Mouse (Mus musculus) liver (tissue): ENCODE data around the gene Fance.
A peak's percentile ranks its signal among the peaks of the same experiment; 100 is the strongest.
"Not testable (repeated sequence)": the region's sequence is repeated elsewhere in the genome, so short reads cannot be mapped to it uniquely, and the experiment has no call there.

Source experiments
- DNase-seq: peaks from one replicate; pipeline ENCODE4 v3.0.0-alpha.2; 2020; ENCODE audit warnings: mixed read lengths

Gene Fance

GRCm38 (mm10) chr17:28327673-28328325 is 14.5 kb downstream of the Fance start:
- DNase-seq = no peak

- DNase-seq = peak; percentile 98
Measured at GRCm38 (mm10) chr17:28328366-28328928, 15.1 kb downstream of the Fance start, which contains the start of gene Rpl10a. Gene Rpl10a, plus strand, starts transcription at chr17:28328471.

GRCm38 (mm10) chr17:28328946-28329345 is 15.6 kb downstream of the Fance start:
- DNase-seq = peak; percentile 48

GRCm38 (mm10) chr17:28329503-28330231 is 16.3 kb downstream of the Fance start:
- DNase-seq = no peak

GRCm38 (mm10) chr17:28330232-28330546 is 16.9 kb downstream of the Fance start:
- no peak for DNase-seq

- DNase-seq = not testable (repeated sequence)
Measured at GRCm38 (mm10) chr17:28330590-28330989, 17.3 kb downstream of the Fance start.

GRCm38 (mm10) chr17:28331241-28332112 is 18.2 kb downstream of the Fance start:
- peak; percentile 43 for DNase-seq

GRCm38 (mm10) chr17:28332113-28332914 is 19.0 kb downstream of the Fance start:
- DNase-seq = no peak

- DNase-seq = peak; percentile 35
Measured at GRCm38 (mm10) chr17:28332915-28333546, 19.7 kb downstream of the Fance start.

GRCm38 (mm10) chr17:28335267-28335666 is 21.9 kb downstream of the Fance start:
- no peak for DNase-seq

GRCm38 (mm10) chr17:28337547-28337946 is 24.2 kb downstream of the Fance start:
- no peak for DNase-seq

- no peak for DNase-seq
Measured at GRCm38 (mm10) chr17:28340578-28340977, 27.3 kb downstream of the Fance start.

- DNase-seq = peak; percentile 88
Measured at GRCm38 (mm10) chr17:28341091-28341490, 27.8 kb downstream of the Fance start.

- DNase-seq = peak; percentile 51
Measured at GRCm38 (mm10) chr17:28344050-28344607, 30.8 kb downstream of the Fance start.

GRCm38 (mm10) chr17:28344670-28345069 is 31.4 kb downstream of the Fance start:
- no peak for DNase-seq

- no peak for DNase-seq
Measured at GRCm38 (mm10) chr17:28345271-28345721, 32.0 kb downstream of the Fance start.

GRCm38 (mm10) chr17:28345882-28346281 is 32.6 kb downstream of the Fance start:
- DNase-seq = no peak

- DNase-seq = no peak
Measured at GRCm38 (mm10) chr17:28347327-28347726, 34.0 kb downstream of the Fance start.

GRCm38 (mm10) chr17:28348211-28348610 is 34.9 kb downstream of the Fance start:
- DNase-seq = no peak

- no peak for DNase-seq
Measured at GRCm38 (mm10) chr17:28349264-28349880, 36.1 kb downstream of the Fance start.
